Mouse (Mus musculus) CD4-positive helper T cell, adult 2 months (primary cell): ENCODE data around the gene Lpcat1.
A peak's percentile ranks its signal among the peaks of the same experiment; 100 is the strongest.

ENCODE experiments used
- DNase-seq: peaks from one replicate; pipeline ENCODE4 v3.0.0-alpha.2; 2012; ENCODE audit warnings: low read depth, missing footprints, low spot score

Lpcat1 gene

GRCm38 (mm10) chr13:73446494-73446893 lies 20.5 kb upstream of the Lpcat1 start:
- no peak for DNase-seq

DNA sequence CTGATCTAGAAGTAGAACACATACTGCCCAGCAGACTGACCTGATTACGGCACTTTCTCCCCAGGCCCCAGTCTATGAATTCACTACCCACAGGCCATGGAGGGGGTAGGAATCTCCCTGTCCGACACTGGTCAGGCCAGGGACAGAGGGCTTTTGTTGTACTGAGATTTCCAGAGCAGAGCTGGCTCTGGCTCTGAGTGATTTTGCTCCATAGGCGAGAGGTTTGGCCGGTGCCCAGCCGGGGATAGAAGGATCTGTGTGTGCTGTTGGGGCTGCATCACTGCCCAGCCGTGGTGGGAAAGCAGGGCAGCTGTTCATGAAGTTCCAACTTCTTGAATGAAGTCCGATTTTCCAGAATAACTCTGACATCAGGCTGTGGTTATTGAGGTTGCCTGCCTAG lies 20.1 kb upstream of the Lpcat1 start:
- no peak for DNase-seq

DNA sequence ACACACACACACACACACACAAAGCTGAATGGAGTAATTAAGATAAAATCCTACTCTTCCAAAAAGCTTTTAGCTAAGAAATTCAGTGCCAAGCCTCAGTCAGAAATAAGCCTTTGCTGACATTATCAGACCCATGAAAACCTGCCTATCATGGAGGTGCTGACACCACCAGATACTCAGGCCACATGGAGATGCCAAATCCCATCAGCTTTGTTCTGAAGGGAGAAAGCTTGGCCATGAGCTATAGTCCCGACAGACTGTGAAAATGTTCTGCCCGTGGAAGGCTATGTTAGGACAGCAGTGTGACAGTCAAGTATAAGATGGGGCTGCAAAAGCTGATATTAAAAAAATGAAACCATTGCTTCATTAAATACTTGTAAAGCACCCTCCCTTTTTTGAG lies 19.5 kb upstream of the Lpcat1 start:
- no peak for DNase-seq

DNA sequence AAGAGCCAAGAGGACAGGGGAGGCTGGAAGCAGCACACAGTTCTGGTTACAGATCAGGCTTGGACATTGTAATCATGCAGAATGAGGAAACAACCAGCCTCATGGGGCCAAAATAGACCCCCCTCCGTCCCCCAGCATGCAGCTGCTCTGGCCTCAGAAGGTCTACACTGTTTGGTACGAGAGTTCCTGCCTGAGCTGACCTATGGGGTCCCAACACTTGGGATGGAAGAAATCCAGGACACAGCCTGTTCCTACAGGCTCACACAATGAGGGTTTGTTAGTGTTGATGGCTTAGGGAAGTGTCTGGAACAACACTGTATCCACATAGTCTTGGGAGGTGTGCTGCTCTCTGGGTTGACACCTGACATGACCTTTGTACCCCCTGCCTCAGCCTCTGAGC lies 18.8 kb upstream of the Lpcat1 start:
- no peak for DNase-seq

DNA sequence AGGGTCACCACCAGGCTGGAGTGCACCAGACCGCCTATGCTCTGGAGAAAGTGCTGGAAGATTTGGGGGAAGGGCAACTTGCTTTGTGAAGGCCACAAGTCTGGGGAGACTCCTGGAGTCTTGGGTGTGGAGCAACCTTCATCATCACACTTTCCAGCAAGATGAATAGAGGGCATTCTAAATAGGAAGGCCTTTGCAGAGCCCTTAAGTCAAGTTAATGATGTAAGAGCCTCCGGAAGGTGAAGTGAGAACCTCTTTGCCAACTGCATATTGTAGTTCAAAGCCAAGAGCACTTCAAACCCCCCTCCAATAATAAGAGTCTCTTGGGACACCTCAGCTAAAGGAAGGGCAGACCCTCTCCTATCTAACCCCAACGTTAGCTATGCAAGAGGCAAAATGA lies 18.3 kb upstream of the Lpcat1 start:
- DNase-seq, result no peak

- no peak for DNase-seq
Observed at GRCm38 (mm10) chr13:73453503-73454217, 13.3 kb upstream of the Lpcat1 start.

DNA sequence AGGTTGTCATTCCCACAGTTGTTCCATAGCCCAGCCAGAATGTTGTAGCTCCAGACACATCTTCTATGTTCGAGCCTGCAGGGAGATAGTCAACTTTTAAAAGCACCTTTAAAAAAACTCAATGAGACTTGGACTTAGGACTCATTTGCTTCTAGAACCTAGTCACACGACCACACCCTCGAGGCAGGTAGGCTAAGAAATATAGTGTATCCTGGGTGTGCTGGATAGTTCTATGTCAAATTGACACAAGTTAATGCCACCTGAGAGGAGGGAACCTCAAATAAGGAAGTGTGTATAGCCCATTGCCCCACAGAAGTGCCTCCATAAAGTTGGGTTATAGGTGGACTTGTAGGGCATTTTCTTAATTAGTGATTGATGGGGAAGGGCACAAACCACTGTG lies 11.7 kb upstream of the Lpcat1 start:
- DNase-seq, result no peak

- no peak for DNase-seq
Observed at GRCm38 (mm10) chr13:73457301-73457700, 9.7 kb upstream of the Lpcat1 start.

DNA sequence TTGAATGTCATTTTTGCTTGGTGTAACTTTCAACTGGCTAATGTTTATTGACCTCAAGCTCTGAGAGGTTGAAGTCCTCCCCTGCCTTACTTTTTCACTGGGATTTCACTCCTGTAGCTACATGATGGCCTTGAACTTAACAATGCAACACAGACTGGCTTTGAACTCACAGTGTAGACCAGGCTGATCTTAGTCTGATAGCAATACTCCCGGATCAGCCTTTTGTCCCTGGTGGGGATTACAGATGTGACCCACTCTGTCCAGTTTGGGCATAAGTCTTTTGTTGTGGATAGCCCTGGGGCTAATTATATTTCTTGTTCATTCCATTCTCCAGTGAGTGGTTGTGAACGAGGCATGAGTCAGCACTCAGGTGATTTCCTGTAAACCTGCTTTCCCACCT lies 9.3 kb upstream of the Lpcat1 start:
- DNase-seq, result no peak

DNA sequence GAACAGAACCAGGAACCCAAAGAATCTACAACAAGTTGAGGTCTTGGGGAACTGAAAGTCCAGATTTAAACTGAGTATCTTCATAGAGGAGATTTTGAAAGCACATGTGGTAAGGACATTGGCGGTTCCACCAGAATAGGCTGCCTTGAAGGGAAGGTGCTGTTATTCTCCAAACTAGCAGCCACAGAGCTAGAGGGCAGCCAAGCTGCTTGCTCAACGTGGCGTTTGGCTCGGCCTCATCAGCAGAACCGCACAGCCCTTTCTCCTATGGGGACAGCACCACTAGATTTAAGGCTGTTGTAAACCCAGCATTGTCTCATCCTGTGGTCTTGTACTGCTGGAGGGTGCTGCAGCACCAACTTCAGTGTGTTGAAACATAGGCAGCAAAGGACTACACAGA lies 8.3 kb upstream of the Lpcat1 start:
- no peak for DNase-seq

GRCm38 (mm10) chr13:73459189-73459850 lies 7.7 kb upstream of the Lpcat1 start:
- no peak for DNase-seq

DNA sequence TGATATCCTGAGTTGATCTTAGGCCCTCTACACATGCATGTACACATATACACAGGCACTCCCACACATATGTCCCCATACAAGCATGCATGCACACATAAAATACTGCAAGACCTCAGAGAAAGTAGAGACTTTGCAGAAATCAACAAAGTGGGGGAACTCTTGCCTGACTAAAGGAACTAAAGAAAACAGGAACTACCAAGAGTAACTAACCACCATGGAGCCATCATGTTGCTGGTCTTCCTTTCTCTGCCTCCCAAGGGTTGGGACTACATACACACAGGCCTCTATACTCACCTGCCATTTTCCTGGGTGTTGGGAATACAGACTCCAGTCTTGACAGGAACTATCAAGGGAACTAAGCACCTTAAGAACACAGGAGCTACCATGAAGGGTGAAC lies 5.4 kb upstream of the Lpcat1 start:
- no peak for DNase-seq

DNA sequence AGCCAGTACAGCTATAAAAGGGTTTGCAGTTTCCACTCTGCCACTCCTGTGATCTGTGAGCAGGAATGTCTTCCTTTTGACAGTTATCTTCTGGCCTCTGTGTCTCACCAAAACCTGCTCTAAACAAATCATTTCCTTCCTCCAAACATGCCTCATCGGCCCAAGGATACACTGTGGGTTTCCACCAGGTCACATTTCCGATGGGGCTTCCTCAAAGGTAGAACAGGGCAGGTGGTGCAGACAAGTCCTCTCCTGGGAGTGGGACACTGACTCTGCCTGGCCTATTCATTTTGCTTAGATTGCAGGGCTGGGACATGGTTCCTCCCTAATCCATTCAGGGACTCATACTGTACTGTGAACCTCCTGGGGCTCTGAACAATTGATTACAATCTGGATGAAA lies 1.8 kb upstream of the Lpcat1 start:
- DNase-seq, result no peak

DNA sequence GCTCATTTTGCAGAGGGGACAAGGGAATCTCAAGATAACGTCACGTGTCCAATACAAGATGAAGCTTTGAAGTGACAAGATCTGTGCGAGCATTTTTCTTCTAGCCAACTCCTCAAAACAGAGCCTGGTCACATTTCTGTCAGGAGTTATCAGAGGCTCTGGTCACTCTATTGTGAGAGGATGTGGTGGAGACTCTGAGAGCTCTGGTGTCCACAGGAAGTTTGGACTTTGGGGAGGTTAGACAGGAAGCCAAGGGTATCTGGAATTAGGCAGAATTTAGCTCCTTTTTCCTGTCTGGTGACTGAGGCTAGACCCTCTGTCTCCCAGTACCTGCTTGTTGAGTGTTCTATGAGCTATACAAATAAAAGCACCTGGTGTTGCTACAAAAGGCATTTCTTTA lies 586 bp upstream of the Lpcat1 start:
- no peak for DNase-seq

DNA sequence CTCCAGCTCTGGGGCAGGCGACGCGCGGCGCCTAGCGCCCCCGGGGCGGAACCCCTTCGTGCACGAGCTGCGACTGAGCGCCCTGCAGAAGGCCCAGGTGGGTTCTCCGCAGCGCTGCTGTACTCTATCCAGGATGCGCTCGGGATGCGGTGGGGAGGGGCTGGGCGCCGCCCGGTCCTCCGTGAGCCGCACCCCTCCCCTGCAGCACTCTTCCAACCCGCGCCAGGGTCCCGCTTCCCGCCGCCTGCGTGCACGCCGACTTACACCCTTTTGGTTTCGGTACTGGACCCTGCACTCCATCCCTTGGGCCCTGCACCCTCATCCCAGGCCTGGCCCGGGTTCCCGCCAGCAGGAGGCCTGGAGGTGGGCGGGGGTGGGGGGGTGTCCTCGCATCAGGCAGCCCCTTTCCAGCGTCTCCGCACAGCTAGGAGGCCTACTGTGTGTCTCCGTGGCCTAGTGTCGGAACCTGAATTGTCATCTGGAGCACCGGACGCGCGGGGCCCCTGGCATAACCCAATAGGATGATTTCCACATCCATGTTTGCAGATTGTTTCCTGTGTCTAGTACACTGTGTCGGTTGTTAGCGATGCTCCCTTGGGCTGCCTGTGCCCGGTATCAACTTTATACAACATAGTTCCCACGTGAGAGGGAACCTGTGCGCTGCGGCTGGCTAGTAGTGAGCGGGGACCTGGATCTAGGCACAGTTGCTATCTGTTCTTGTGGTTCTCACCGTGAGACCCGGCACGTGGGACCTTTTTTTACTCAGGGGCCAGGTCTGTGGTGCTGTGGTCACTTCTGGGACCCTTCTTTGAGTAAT lies 632 bp downstream of the Lpcat1 start:
- DNase-seq, result no peak

- DNase-seq, result no peak
Observed at GRCm38 (mm10) chr13:73468834-73469233, 1.8 kb downstream of the Lpcat1 start.

- peak; percentile 69 for DNase-seq
Observed at GRCm38 (mm10) chr13:73469257-73469967, 2.4 kb downstream of the Lpcat1 start.

DNA sequence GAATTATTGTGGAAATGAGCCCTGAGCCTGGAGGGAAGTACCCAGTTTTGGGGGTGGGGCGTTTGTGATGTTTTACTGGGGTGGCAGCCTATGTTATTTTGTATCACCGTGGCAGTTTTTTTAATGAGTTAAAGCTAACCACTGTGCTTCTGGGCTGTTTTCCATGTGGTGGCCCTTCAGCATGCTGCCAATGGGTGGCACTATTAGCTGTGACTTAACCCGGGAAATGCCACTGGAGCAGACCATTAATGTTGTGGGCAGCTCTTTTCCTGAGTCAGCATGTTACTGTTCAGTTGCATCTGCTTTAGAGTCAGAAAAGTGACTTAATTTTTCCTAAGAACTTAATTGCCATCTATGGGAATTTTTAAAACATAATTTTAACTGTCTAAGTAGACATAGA lies 5.5 kb downstream of the Lpcat1 start:
- DNase-seq, result no peak

- no peak for DNase-seq
Observed at GRCm38 (mm10) chr13:73473746-73474145, 6.7 kb downstream of the Lpcat1 start.

DNA sequence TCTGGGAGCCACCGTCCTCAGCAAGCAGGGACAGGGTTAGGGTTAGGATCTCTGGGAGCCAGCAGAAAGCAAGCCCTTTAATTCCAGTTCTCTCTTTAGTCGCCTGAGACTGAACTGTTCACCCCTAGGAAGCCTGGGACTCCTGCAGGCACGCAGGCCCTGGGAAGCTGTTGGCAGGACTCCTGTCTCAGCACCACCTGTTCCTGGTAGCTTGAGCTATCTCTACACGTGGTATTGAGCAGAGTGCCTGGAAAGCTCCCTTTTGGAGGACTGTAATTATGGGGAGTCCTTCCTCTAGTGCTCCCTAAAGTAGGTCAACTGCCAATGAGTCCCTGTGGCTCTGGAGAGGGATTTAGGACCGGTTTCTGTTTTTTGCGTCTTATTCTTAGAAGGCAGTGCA lies 7.2 kb downstream of the Lpcat1 start:
- DNase-seq, result no peak

- DNase-seq, result no peak
Observed at GRCm38 (mm10) chr13:73475058-73475980, 8.3 kb downstream of the Lpcat1 start.
